Mouse (Mus musculus) brain, embryonic 14.5 days (tissue): ENCODE measurements at regions not wholly inside any gene's neighbourhood (a gene's known extent, or its start where the extent isn't known, plus 50 kb on each side); places are given as distances from the start of the nearest gene placed in this dataset.

Experiments used
- CTCF ChIP-seq: fragments of 200-500 bp; IDR thresholded peaks from 2 replicates; pipeline ENCODE4 v1.5.1; 2012; ENCODE audit warnings: inconsistent platforms, mild to moderate bottlenecking, moderate library complexity, borderline replicate concordance; ENCODE audit not compliant: insufficient read depth, insufficient read length; ENCODE audit errors: extremely low read depth
- POLR2A ChIP-seq: fragments of 200-500 bp; IDR thresholded peaks from 2 replicates; pipeline ENCODE4 v1.6.1; 2012; ENCODE audit warnings: mild to moderate bottlenecking, inconsistent platforms, borderline replicate concordance; ENCODE audit not compliant: poor library complexity, insufficient read depth, insufficient read length, severe bottlenecking; ENCODE audit errors: extremely low read depth

- no peak for TF ChIP-seq POLR2A
- no peak for TF ChIP-seq CTCF
Measured at GRCm38 (mm10) chr7:123068241-123068640, 55.4 kb upstream of the Tnrc6a start.
